Mouse (Mus musculus) common myeloid progenitor, adult 5-6 weeks (primary cell): ENCODE data around the gene Sec61b. TPM values are rescaled to one million over a fixed set of nuclear protein-coding genes. Genes with fewer than 3 reads are reported as not detected.
A peak's percentile ranks its signal among the peaks of the same experiment; 100 is the strongest.

Experiments
- ATAC-seq: replicated peaks from 2 replicates; pipeline ENCODE4 v1.8.0; 2016; ENCODE audit warnings: low read depth, mild to moderate bottlenecking, moderate TSS enrichment, inconsistent platforms; ENCODE audit not compliant: poor library complexity, severe bottlenecking
- total RNA-seq: library from RNA; stranded (forward); fragments of 200-1000, 187-1606 nt; gene quantifications from 2 replicates; pipeline ENCODE4 v1.2.3, GENCODE M21; 2017

Sec61b gene
- total RNA-seq, 1 experiment from 2014 or later, result 201 TPM

GRCm38 (mm10) chr4:47480095-47480494 is 5.6 kb downstream of the Sec61b start:
- no peak for ATAC-seq

- no peak for ATAC-seq
Observed at GRCm38 (mm10) chr4:47480576-47480975, 6.1 kb downstream of the Sec61b start.

- ATAC-seq, result no peak
Observed at GRCm38 (mm10) chr4:47491243-47491642, 16.8 kb downstream of the Sec61b start.

- no peak for ATAC-seq
Observed at GRCm38 (mm10) chr4:47492311-47493086, 18.0 kb downstream of the Sec61b start.

- 0 out of 2 replicates have a peak, but pooled peaks have one; percentile 31 for ATAC-seq
Observed at GRCm38 (mm10) chr4:47493456-47493855, 19.0 kb downstream of the Sec61b start.

- no peak for ATAC-seq
Observed at GRCm38 (mm10) chr4:47494137-47494536, 19.7 kb downstream of the Sec61b start.

DNA sequence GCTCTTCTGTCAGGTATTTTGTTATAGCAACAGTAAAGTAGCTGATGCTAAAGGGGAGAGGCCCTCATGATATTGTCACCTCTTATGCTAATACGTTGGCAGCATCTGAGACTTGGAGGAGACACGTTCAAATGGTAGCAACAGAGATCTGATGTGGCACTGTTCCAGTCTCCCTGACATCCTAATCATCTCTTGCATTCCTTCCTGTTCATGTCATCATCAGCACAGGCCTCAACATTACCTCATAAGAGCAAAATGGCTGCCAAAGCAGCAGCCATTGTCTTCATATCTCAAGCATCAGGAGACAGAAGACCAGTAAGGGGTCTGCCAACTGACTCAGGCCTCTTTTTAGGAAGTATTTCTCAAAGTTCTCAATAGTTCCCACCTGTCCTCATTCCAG is 20.2 kb downstream of the Sec61b start:
- ATAC-seq, result 0 out of 2 replicates have a peak, but pooled peaks have one; percentile 14

- ATAC-seq, result no peak
Observed at GRCm38 (mm10) chr4:47497811-47498385, 23.4 kb downstream of the Sec61b start.

DNA sequence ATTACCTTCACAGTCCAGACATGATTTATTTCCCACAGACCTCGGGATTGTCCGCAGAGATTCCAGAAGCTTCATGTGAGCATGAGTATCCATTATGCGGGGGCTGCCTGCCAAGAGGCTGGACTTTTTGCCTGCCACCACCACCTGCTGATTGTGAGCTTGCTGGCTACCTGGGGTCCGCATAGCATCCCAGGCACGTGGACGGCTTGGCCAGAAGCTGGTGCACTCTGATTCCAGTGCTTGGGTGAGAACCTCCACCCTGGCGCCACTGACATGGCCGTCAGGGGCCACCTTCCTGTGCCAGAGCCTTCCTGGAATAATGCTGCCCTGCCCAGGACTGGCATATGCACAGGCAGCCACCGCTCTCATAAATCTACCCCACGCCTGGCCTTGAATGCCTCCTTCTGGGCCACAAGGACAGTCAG is 24.7 kb downstream of the Sec61b start:
- no peak for ATAC-seq

- peak; percentile 76 for ATAC-seq
Observed at GRCm38 (mm10) chr4:47502546-47502971, 28.1 kb downstream of the Sec61b start.

DNA sequence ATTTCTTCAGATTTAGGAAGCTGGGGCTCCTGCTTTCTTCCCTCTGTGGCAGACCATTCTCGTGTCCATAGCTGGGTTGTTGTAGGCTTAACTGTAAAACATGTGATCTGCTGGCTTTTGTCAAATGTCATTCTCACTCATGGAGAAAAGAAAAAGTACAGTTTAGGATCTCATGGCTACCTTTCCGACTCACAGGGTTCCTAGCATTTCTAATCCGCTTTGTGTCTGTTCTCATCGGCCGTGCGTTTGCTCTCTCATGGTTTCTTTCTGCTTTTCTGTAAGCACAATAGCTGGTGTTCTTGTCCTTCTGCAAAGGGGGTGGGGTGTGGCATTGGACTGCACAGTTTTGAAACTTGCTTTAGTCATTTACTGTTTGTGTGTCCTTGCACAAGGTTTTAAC is 28.6 kb downstream of the Sec61b start:
- no peak for ATAC-seq

GRCm38 (mm10) chr4:47504841-47505517 is 30.5 kb downstream of the Sec61b start:
- no peak for ATAC-seq

- ATAC-seq, result no peak
Observed at GRCm38 (mm10) chr4:47518551-47519181, 44.2 kb downstream of the Sec61b start.

DNA sequence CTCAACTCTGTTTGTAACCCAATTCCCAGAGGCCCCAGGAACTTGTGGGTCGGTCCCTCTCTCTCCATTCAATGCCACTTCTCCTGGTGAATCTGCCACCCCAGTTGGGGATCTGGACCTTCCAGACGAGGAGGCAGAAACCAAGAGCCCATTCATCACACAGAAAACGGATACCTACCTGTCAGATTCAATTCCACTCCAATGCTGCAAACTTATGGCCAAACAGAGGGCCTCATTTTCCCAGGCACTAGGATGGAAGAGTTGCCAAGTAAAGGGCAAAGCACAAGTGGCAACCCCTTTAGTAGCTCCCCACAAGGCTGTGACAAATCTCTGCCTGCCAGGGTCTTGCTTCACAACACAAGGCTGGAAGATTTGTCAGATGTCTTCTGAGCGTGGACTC is 45.6 kb downstream of the Sec61b start:
- ATAC-seq, result no peak

DNA sequence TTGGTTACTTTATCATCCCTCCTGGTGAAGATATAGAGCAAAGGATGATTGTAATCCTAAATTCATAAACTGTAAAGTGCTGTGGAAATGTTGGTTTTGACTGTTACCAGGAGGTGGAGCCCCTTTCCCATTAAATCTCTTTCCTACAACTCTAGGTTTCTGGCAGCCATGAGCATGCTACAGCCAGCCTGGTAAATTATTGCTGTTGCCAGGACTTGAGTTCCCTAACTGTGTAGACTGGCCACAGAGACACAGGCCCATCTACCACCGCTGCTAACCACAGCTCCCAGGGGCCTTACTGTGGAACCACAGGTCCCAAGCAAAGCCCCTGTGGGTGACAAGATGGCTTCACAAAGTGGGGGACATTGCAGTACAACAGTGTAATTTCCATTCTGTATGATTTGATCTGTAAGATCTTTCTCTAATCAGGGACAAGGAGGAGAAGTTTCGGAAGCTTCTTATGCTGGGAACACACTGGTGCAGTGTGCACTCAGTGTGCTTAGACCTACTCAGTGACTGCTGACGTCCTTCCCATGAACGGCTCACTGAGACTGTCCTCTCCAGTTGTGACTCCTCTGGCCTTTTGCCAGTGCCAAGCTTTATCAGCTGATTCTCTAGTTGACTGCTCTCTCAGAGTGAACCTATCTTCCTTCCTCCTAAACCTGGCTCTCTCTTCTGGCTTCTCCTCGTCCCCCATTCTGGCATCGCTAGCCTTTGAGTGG is 47.6 kb downstream of the Sec61b start:
- ATAC-seq, result peak; percentile 72; the same call in 1 of the 2 replicates

DNA sequence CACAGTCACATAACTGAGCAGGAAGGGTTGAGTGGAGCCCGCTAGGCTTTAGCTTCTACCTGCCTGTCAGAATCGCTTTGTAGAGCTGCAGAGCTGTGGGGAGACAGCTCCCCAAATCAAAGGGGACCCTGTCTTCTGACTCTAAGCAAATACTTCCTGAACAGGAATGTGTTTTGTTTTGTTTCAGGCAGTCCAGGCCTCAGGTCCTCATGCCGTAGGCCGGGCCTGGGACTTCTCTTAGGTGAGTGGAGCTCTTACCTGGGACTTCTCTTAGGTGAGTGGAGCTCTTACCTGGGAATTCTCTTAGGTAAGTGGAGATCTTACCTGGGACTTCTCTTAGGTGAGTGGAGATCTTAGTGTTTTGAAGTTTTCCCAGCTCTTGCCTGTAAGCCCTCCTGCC is 55.4 kb downstream of the Sec61b start:
- no peak for ATAC-seq
